Mouse (Mus musculus): ENCODE measurements around the gene Gm17428. TPM values are rescaled to one million over a fixed set of nuclear protein-coding genes. Genes with fewer than 3 reads are reported as not detected.
"Not testable (repeated sequence)": the region's sequence is repeated elsewhere in the genome, so short reads cannot be mapped to it uniquely, and the experiment has no call there.

Gene Gm17428
- polyA plus RNA-seq, 1 experiment, result not detected

- TF ChIP-seq CTCF (IDR thresholded peaks at IDR 0.05; ENCODE audit: low read depth, low read length), result no peak
- no peak for TF ChIP-seq POLR2A (IDR thresholded peaks at IDR 0.05; ENCODE audit: borderline replicate concordance, low read depth, low read length)
These were observed 20.6 kb downstream of the Gm17428 start for GRCm38 (mm10) chr14:54997297-54997696.

GRCm38 (mm10) chr14:54998680-54999079 lies 21.9 kb downstream of the Gm17428 start:
- Histone ChIP-seq H3K27ac (ENCODE audit: insufficient read depth, low read depth, low read length) (no peak overlapping the region), H3K4me3 (ENCODE audit: insufficient read depth, low read length) (no peak overlapping the region), H3K4me1 (ENCODE audit: control insufficient read depth, insufficient read depth, low read length) (no peaks in the 10 kb centered on the region)
- no peak for TF ChIP-seq POLR2A (IDR thresholded peaks at IDR 0.05; ENCODE audit: borderline replicate concordance, low read depth, low read length)
- TF ChIP-seq CTCF (IDR thresholded peaks at IDR 0.05; ENCODE audit: low read depth, low read length), result no peak

More at GRCm38 (mm10) chr14:54997297-54997696, 20.6 kb downstream of the Gm17428 start:
- no peaks in the 10 kb centered on the region for H3K4me1 ChIP-seq (ENCODE audit: control insufficient read depth, insufficient read depth, low read length)
- no peak overlapping the region for H3K27ac ChIP-seq (ENCODE audit: insufficient read depth, low read depth, low read length)
- H3K4me3 ChIP-seq (ENCODE audit: insufficient read depth, low read length), result no peak overlapping the region

GRCm38 (mm10) chr14:54999868-55000267 lies 23.1 kb downstream of the Gm17428 start:
- not testable (repeated sequence) for H3K4me1 ChIP-seq (ENCODE audit: control insufficient read depth, insufficient read depth, low read length); H3K4me3 ChIP-seq (ENCODE audit: insufficient read depth, low read length); H3K27ac ChIP-seq (ENCODE audit: insufficient read depth, low read depth, low read length)

GRCm38 (mm10) chr14:55000814-55001213 lies 24.1 kb downstream of the Gm17428 start:
- Histone ChIP-seq H3K4me3 (ENCODE audit: insufficient read depth, low read length) (no peak overlapping the region), H3K27ac (ENCODE audit: insufficient read depth, low read depth, low read length) (no peak overlapping the region), H3K4me1 (ENCODE audit: control insufficient read depth, insufficient read depth, low read length) (no peaks in the 10 kb centered on the region)
- TF ChIP-seq CTCF (IDR thresholded peaks at IDR 0.05; ENCODE audit: low read depth, low read length) (no peak), POLR2A (IDR thresholded peaks at IDR 0.05; ENCODE audit: borderline replicate concordance, low read depth, low read length) (no peak)

GRCm38 (mm10) chr14:55001446-55001845 lies 24.7 kb downstream of the Gm17428 start:
- Histone ChIP-seq H3K4me1 (ENCODE audit: control insufficient read depth, insufficient read depth, low read length) (no peaks in the 10 kb centered on the region), H3K4me3 (ENCODE audit: insufficient read depth, low read length) (no peak overlapping the region), H3K27ac (ENCODE audit: insufficient read depth, low read depth, low read length) (no peak overlapping the region)
- TF ChIP-seq POLR2A (IDR thresholded peaks at IDR 0.05; ENCODE audit: borderline replicate concordance, low read depth, low read length), result no peak
- TF ChIP-seq CTCF (IDR thresholded peaks at IDR 0.05; ENCODE audit: low read depth, low read length), result no peak

- H3K4me3 ChIP-seq (ENCODE audit: insufficient read depth, low read length), result no peak overlapping the region
- H3K4me1 ChIP-seq (ENCODE audit: control insufficient read depth, insufficient read depth, low read length), result no peaks in the 10 kb centered on the region
- no peak for TF ChIP-seq CTCF (IDR thresholded peaks at IDR 0.05; ENCODE audit: low read depth, low read length)
- TF ChIP-seq POLR2A (IDR thresholded peaks at IDR 0.05; ENCODE audit: borderline replicate concordance, low read depth, low read length), result no peak
- H3K27ac ChIP-seq (ENCODE audit: insufficient read depth, low read depth, low read length), result no peak overlapping the region
These were observed 25.4 kb downstream of the Gm17428 start for GRCm38 (mm10) chr14:55001938-55002686.

- TF ChIP-seq CTCF (IDR thresholded peaks at IDR 0.05; ENCODE audit: low read depth, low read length) (no peak), POLR2A (IDR thresholded peaks at IDR 0.05; ENCODE audit: borderline replicate concordance, low read depth, low read length) (no peak)
- no peak overlapping the region for H3K4me3 ChIP-seq (ENCODE audit: insufficient read depth, low read length)
- H3K27ac ChIP-seq (ENCODE audit: insufficient read depth, low read depth, low read length), result no peak overlapping the region
- H3K4me1 ChIP-seq (ENCODE audit: control insufficient read depth, insufficient read depth, low read length), result no peaks in the 10 kb centered on the region
These were observed 26.0 kb downstream of the Gm17428 start for GRCm38 (mm10) chr14:55002687-55003120.

- no peak for TF ChIP-seq CTCF (IDR thresholded peaks at IDR 0.05; ENCODE audit: low read depth, low read length)
- TF ChIP-seq POLR2A (IDR thresholded peaks at IDR 0.05; ENCODE audit: borderline replicate concordance, low read depth, low read length), result no peak
- Histone ChIP-seq H3K27ac (ENCODE audit: insufficient read depth, low read depth, low read length) (no peak overlapping the region), H3K4me3 (ENCODE audit: insufficient read depth, low read length) (no peak overlapping the region), H3K4me1 (ENCODE audit: control insufficient read depth, insufficient read depth, low read length) (no peaks in the 10 kb centered on the region)
These were observed 27.4 kb downstream of the Gm17428 start for GRCm38 (mm10) chr14:55003878-55004855.

GRCm38 (mm10) chr14:55005506-55005905 lies 28.8 kb downstream of the Gm17428 start:
- no peak for TF ChIP-seq CTCF (IDR thresholded peaks at IDR 0.05; ENCODE audit: low read depth, low read length)
- no peak for TF ChIP-seq POLR2A (IDR thresholded peaks at IDR 0.05; ENCODE audit: borderline replicate concordance, low read depth, low read length)
- no peak overlapping the region for H3K27ac ChIP-seq (ENCODE audit: insufficient read depth, low read depth, low read length)
- no peak overlapping the region for H3K4me3 ChIP-seq (ENCODE audit: insufficient read depth, low read length)
- H3K4me1 ChIP-seq (ENCODE audit: control insufficient read depth, insufficient read depth, low read length), result no peaks in the 10 kb centered on the region

GRCm38 (mm10) chr14:55005967-55006366 lies 29.2 kb downstream of the Gm17428 start:
- no peak overlapping the region for H3K27ac ChIP-seq (ENCODE audit: insufficient read depth, low read depth, low read length)

More at GRCm38 (mm10) chr14:55005967-55006366, 29.2 kb downstream of the Gm17428 start:
- Histone ChIP-seq H3K4me1 (ENCODE audit: control insufficient read depth, insufficient read depth, low read length) (no peaks in the 10 kb centered on the region), H3K4me3 (ENCODE audit: insufficient read depth, low read length) (no peak overlapping the region)
- TF ChIP-seq CTCF (IDR thresholded peaks at IDR 0.05; ENCODE audit: low read depth, low read length) (no peak), POLR2A (IDR thresholded peaks at IDR 0.05; ENCODE audit: borderline replicate concordance, low read depth, low read length) (no peak)

Measured in bone marrow macrophage, adult 2 months (primary cell).